Mouse (Mus musculus) E14TG2a.4 (cell line): ENCODE data around the gene Ltbp3.

ENCODE experiments used
- CTCF ChIP-seq: conservative IDR thresholded peaks from 2 replicates; pipeline ENCODE4 v1.5.1; 2014; ENCODE audit warnings: low read length
- POU5F1 ChIP-seq: IDR thresholded peaks from 2 replicates; pipeline ENCODE4 v1.6.1; 2014; ENCODE audit warnings: low read length, borderline replicate concordance

- TF ChIP-seq CTCF (no peak), POU5F1 (no peak)
Measured at GRCm38 (mm10) chr19:5725767-5726515, 14.8 kb upstream of the Ltbp3 start, which contains the start of gene Ehbp1l1.
